In genomic region chr19:23467011-23467410, GRCm38 (mm10) we compare ENCODE assay signal across 22 mouse cellular contexts. TPM values are rescaled to one million over a fixed set of nuclear protein-coding genes. Genes with fewer than 3 reads are reported as not detected.
DNase-seq lines count a peak whose midpoint lies in the region; ATAC-seq and TF ChIP-seq lines count a peak whose summit lies in the region.
"Had no signal": no experiment of that assay in that cellular context is flagged by ENCODE, and none has a peak within 500 bp of the region (broad histone marks: within the 10 kb centered on the region; RNA-seq: fewer than 3 reads in every experiment).

No protein-coding gene starts in this region.

- ATAC-seq in megakaryocyte progenitor cell, adult 5-6 weeks (replicated peaks; ENCODE audit: poor library complexity) = peak; percentile 86
- ATAC-seq: activated CD4-positive, CD25-positive, alpha-beta regulatory T cell, adult 4 months; CD4-positive, CD25-positive, alpha-beta regulatory T cell, adult 4 months; forebrain, embryonic 14.5 days; Patski had no signal

- no peak for TF ChIP-seq POLR2A in bone marrow macrophage, adult 2 months (IDR thresholded peaks at IDR 0.05; ENCODE audit: borderline replicate concordance, low read depth, low read length)

- peak overlapping the region; percentile 41; the same call in 1 of the 2 replicates for H3K27ac ChIP-seq in bone marrow macrophage, adult 2 months (ENCODE audit: insufficient read depth, low read depth, low read length)
- H3K27ac ChIP-seq: embryonic facial prominence, embryonic 15.5 days; forebrain, embryonic 10.5 days; hindbrain, embryonic 15.5 days had no signal

- peaks cover 9% of the 10 kb centered on the region for H3K4me1 ChIP-seq in bone marrow macrophage, adult 2 months (ENCODE audit: control insufficient read depth, insufficient read depth, low read length)
- H3K4me1 ChIP-seq: embryonic facial prominence, embryonic 15.5 days; heart, embryonic 12.5 days; hindbrain, embryonic 15.5 days had no signal

- H3K4me3 ChIP-seq in bone marrow macrophage, adult 2 months (ENCODE audit: insufficient read depth, low read length) = no peak overlapping the region
- H3K4me3 ChIP-seq: embryonic facial prominence, embryonic 15.5 days; erythroblast, embryonic 14.5 days; forebrain, embryonic 10.5 days; heart, embryonic 12.5 days; hindbrain, embryonic 15.5 days had no signal

- intact Hi-C loops in heart, postnatal 25 days (cut with DNase I) = no loop called here

- no peak for TF ChIP-seq CTCF in bone marrow macrophage, adult 2 months (IDR thresholded peaks at IDR 0.05; ENCODE audit: low read depth, low read length)

- peak; percentile 91 for DNase-seq in heart, adult 11 months
- no peak for DNase-seq in heart, postnatal 25 days (ENCODE audit: low spot score)
- DNase-seq in adrenal gland, adult 8-10 months = no peak
- no peak for DNase-seq in left cerebral cortex, adult 18-20 months (ENCODE audit: low spot score in 2 of 2)
- no peak for DNase-seq in frontal cortex, postnatal 25 days (ENCODE audit: low spot score in 2 of 2)
- DNase-seq: adrenal gland, postnatal 25 days; B cell, adult 2 months; cerebellum, adult 2 months; cerebellum, postnatal 10 days; embryo, embryonic 11 days; heart, postnatal 36 days had no signal

RNA-seq across cellular contexts. Expression of gene Mamdc2, which starts 18.8 kb away (rescaled TPM):
- 1 to 10 TPM; 2.0 to 2.7 TPM for total RNA-seq in heart, postnatal 25 days (2021)
- 3.4 and 3.8 TPM in 2 replicates for polyA plus RNA-seq in bone marrow macrophage, adult 2 months (2012; ENCODE audit: insufficient read depth, insufficient read length, missing spikeins)
- total RNA-seq in megakaryocyte progenitor cell, adult 5-6 weeks (2015) = 0.20 and 0.35 TPM in 2 replicates
- 0.17 and 0.54 TPM in 2 replicates for total RNA-seq in megakaryocyte progenitor cell, adult 5-6 weeks (2017)
- total RNA-seq in adrenal gland, adult 8-10 months (2022) = 1 to 10 TPM; 2.4 to 3.5 (median 3.0) TPM
- 1 to 10 TPM in 1 of 2 experiments, under 1 TPM in 1; 0.63 to 1.2 TPM for total RNA-seq in left cerebral cortex, adult 18-20 months (2021)
- polyA plus RNA-seq: activated CD4-positive, CD25-positive, alpha-beta regulatory T cell, adult 4 months; CD4-positive, CD25-positive, alpha-beta regulatory T cell, adult 4 months; erythroblast, embryonic 14.5 days; Patski had no signal
